Mouse (Mus musculus): Measurements from ENCODE around the gene Cyth4.

Cyth4 gene

DNA sequence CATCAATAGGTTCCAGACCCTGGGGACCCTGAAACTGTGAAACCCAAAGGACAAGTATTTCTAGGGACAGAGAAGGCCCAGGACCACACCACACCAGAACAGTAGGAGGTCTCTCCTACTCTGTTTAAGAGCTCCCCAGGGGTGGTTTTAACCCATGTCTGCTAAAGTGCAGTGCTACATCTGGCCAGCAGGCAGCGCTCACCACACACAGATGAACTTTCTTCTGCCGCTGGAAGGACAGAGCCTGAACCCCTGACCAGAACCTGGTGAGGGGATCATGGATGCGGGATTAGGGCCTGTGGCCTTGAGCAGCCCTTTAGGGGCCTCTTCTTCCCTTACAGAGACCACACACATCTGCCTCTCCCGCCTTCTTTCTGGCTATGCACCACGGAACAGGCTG is 26.6 kb downstream of the Cyth4 start:
- DNase-seq (ENCODE audit: low spot score) = peak; percentile 89

DNA sequence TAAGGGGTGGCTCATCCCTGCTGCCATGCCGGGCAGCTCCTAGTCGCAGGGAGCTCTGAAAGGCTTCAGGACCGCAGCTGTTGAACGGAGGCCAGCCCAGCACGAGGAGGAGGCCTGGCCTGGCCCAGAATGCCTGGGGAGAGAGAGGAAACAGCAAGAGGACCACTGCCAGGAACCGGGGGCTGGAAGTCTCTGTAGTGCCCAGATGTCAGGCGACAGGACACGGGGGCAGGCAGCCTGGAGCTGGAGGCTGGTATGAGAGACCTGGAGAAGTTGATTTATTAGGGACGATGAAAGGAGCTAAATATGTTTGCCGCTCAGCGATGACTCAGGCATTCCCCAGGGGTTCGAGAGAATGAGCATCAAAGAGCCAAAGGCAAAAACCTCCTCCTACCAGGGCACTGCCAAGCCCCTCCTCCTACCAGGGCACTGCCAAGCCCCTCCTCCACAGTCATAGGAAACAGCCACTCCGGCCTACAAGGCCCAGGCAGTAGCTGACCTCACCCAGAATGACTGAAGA is 27.6 kb downstream of the Cyth4 start:
- peak; percentile 84 for DNase-seq (ENCODE audit: low spot score)

DNA sequence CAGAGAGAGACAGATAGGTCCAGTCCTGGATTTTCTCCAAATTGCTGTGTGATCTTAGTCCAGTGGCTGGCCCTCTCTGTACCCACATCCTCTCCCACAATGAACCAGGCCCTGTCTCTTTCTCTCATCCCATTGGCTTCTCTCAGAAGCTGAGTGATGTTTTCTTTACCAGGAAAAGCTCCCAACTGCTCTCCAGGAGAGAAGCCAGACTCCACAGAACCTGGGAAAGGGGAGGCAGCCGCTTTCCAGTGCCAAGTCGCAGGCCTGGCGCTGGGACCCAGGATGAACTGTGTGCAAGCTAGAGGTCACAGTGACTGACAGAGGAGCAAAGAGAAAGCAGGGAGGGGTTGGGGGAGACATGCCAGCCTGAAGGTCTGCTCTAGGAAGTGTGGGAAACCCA is 28.1 kb downstream of the Cyth4 start:
- DNase-seq (ENCODE audit: low spot score) = no peak

DNA sequence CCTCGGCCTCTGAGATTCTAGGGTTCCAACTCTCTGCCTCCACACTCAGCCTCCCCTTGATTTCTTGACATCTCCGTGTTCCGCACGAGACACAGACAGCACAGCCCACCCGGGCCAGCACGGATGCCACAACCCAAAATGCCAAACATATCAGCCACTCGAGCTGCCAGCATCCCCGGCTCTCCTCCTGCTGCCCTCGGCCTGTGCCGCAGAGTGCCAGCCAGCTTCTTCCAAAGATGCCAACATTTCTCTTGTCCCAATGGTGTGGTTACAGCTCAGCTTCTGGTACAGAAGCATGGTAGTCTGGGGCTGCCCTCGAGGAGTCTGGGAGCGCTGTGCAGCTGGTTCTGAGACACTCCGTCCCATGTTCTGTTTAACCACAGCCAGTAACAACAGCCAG is 29.4 kb downstream of the Cyth4 start:
- DNase-seq (ENCODE audit: low spot score) = no peak

DNA sequence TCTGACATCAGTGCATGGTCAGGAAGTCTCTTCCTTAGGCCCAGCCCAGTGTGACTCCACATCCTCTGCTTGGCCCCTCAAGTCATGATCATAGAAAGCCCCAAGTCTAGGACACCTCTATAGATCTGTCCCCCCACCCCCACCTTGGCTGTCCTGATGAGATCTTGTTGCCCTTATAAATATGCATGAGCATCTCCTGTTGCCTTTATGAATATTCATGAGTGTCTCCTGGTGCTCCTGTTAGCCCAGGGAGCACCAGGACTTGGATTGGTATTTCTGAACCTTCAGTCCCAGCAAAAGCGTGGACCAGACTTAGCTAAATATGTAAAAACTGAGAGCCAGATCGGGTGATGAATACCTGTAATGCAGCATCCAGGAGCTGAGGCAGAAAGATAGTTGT is 35.5 kb downstream of the Cyth4 start:
- no peak for DNase-seq (ENCODE audit: low spot score)

DNA sequence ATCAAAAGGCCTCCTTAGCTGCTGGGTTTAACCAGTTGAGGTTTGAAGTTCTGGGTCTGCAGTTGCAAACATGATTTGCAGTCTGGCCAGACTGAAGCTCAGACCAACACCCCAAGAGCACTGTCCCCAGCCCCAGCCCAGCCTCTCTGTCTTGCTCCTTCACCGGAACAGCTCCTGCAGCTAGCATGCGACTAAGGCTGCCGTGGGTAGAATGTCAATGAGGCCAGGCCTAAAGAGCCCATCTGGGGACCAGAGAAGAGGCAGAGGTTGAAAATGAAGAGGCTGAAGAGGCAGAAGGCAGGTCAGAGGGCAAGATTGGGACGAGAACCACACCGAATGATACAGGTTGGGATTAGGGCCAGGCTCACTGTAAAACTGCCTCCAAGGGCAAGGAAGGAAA is 36.6 kb downstream of the Cyth4 start:
- no peak for DNase-seq (ENCODE audit: low spot score)

DNA sequence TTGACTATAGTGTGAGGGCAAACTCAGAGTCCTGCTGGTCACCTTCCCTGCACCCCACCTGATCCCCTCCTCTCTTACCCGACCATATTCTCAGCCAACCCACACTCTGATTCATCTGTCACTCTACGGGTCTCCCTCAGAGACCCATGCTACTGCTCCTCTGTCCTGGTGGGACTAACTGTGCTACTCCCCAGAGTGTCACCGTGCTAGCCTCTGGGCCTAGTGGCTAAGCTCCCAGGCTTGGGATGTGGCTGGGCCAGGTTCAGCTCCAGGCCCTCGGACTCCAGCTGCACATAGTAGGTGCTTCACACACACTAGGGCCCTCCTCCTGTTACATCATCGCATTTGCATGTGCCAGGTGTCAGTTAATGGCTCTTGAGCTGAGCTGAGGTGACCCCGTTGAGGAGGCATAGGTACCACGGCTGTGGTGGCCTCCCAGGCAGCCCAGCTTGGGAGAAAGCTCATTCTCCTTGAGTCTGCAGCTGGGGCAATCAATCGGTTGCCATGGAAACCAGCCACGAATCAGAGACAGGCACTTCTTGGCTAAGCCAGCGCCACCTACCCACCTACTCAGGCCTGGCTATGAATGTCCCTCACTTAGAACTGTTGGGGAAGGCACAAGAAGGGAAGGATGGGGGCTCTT is 37.4 kb downstream of the Cyth4 start:
- DNase-seq (ENCODE audit: low spot score) = no peak

DNA sequence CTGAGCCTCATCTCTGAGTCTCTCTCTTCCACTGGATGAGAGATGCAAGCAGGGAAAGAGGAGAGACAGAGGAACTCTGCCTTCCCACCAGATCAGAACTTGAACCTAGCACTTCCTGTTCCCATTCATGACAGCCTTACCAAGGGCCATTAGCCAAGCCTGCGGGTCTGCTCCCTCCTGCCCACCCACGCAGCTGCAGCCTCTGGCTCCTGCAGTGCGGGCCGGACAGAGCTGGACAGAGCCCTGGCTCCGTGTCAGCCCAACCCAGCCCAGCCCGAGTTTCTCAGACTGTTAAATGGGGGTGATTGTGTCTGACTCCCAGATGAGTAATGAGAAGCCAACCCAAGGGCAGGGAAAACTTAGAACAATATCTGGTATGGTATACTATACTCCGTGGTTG is 38.4 kb downstream of the Cyth4 start:
- peak; percentile 66 for DNase-seq (ENCODE audit: low spot score)

DNA sequence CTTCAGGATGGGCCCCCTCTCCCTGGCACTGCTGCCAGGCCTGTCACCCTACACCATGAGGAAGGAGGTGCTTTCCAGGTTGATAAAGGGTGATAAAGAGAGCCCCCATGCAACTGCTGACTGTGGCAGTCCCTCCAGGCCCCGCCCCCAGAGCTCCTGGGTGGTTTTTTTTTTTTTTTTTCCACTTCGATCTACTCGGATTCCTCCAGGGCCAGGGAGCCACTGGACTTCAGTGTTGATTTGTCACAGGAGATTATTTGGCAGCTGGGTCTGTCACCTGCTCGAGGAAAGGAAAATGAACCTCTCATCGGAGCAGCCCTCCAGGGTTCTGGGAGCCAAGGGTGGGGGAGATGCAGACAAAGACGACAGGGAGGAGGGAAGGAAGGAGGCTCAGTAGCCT is 46.8 kb downstream of the Cyth4 start:
- DNase-seq (ENCODE audit: low spot score) = no peak

DNA sequence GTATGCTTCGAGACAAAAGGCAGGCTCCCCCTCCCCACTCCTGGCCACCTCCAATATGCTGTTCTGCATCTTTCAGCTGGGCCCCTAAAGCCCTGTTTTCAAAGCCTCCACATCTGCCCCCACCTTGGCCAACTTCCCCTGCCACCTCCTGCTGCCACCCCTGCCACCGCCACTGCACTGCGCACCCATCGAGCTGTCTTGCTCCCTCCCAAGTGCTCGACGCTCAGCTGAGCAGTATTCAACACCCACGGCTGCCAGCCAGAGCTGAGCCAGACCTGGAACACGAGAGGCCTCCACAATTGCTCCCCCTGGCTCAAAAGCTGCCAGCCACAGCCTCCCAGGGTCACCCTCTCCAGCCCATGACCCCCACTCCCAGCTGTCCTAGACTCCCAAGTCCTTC is 47.8 kb downstream of the Cyth4 start:
- DNase-seq (ENCODE audit: low spot score) = no peak

DNA sequence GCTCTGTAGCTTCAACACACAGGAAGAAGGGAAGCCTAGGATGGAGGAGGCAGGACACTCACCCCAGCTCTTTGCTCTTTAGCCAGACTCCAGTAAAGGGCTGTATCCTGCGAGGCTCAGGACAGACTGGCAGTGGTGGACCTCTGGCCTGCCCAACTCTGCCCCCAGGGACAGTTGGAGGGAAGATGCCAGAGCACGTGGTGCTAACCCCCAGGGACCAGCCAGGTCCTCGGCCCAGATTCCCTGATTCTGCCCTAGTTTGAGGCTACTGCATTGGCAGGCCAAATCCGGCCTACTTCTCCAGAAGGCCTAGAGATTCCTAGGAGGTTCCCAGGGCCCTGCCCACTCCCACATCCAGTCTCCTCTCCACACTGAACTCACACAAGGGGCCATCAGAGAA is 50.9 kb downstream of the Cyth4 start:
- no peak for DNase-seq (ENCODE audit: low spot score)

DNA sequence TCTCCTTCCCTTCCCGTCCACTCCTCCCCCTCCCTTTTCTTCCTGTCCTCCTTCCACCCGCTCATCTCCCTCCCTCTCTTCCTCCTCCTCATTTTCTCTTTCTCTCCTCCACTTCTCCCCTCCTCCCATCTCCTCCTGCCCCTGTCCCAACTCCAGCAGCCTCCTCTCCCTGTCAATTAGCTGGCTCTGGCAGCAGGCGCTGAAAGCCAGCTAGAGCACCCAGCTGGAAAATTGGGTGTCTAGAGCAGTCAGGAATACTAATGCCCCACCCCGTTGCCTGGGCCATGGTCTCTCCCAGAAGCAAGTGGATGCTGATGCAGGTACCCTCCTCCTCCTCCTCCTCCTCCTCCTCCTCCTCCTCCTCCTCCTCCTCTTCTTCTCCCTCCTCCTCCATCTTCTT is 54.3 kb downstream of the Cyth4 start:
- DNase-seq (ENCODE audit: low spot score) = no peak

DNA sequence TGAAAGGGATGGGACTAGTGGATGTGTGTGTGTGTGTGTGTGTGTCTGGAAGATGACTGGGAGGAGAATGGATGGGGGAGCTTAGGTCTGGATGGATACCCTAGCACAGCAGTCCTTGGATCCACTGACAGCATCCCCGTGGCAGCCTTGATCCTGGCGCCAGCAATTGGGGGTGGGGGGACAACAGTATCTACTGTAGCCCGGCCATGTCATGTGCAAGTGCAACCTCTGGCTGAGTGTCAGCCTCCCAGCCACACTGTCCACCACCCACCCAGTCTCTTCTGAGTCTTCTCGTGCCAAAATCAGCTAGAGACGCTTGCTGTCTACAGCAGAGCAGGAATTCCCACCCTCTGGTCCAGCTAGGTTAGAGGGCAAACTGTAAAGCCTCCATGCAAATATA is 67.4 kb downstream of the Cyth4 start:
- no peak for DNase-seq (ENCODE audit: low spot score)

DNA sequence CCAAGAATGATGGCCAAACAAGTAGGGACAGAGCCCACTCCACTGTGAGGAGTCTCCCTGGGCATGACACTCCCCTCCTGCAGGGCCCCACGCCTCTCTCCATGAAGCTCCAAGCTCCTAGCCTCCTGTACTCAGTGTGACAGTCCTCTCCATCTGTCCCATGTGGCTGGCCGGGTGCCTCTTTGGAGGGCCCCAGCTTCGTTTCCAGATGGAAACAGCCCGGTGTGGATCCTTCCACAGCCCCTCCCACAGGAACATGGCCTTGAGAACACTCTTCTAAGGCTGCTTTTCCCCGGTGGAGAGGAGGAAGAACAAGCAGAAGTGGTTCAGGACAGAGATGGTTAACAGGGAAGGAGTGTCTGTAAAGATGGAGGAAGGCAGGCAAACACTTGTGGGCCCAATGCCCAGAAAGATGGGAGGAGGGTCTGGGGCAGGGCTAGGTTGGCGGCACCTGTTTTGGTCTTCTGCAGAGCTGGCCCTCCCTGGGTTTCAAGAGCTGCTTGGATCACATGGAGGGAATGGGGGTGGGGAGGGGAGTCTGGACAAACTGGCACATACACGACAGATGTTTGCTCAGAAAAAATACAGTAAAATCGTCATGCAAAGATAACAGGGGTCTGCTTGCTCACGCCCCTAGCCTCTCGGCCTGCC is 72.5 kb downstream of the Cyth4 start:
- no peak for DNase-seq (ENCODE audit: low spot score)

DNA sequence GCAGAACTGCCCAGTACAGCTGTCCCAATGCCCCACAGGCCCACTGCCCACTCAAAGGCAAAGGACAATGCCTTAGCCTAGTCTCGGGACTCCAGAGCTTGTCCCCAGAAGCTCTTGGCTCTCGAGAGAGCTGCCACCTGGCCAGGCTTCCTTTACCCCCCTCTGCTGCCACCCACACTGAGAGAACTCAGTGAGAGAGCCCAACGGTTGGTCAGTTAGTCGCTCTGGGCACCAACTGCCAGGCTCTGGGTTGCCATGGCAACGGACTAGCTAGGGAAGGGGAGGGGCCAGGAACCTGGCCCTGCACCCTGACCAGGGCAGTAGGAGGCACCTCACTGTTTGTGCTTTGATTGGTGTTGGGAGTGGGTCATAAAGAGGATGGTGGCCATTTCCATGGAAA is 73.5 kb downstream of the Cyth4 start:
- no peak for DNase-seq (ENCODE audit: low spot score)
